In genomic region chr15:18888912-18889311, GRCm38 (mm10) we compare ENCODE assay signal across 19 mouse cellular contexts.
"Had no signal": no experiment of that assay in that cellular context is flagged by ENCODE, and none has a peak within 500 bp of the region (broad histone marks: within the 10 kb centered on the region; RNA-seq: fewer than 3 reads in every experiment).

No protein-coding gene starts in this region.

- H3K27ac ChIP-seq: kidney, embryonic 15.5 days; liver, embryonic 13.5 days; midbrain, embryonic 12.5 days; neural tube, embryonic 13.5 days; stomach, postnatal 0 days had no signal

- H3K4me3 ChIP-seq: kidney, embryonic 15.5 days; liver, embryonic 13.5 days; midbrain, embryonic 12.5 days; myocyte; neural tube, embryonic 13.5 days had no signal

- H3K27me3 ChIP-seq: kidney, embryonic 15.5 days; liver, embryonic 13.5 days; midbrain, embryonic 12.5 days; neural tube, embryonic 13.5 days had no signal

- H3K9me3 ChIP-seq: kidney, embryonic 15.5 days; liver, embryonic 13.5 days; midbrain, embryonic 12.5 days; neural tube, embryonic 13.5 days had no signal

- DNase-seq: kidney, adult 8-10 months; kidney, postnatal 10 days; kidney, postnatal 36 days; liver, embryonic 13.5 days; lung, adult 2 months; lung, postnatal 14 days; lung, postnatal 4 days; right cerebral cortex, adult 18-20 months; right cerebral cortex, postnatal 14 days; right cerebral cortex, postnatal 4 days; thymus, adult 2 months; thymus, postnatal 14 days; thymus, postnatal 4 days had no signal

- H3K4me1 ChIP-seq: kidney, embryonic 15.5 days; liver, embryonic 13.5 days; midbrain, embryonic 12.5 days; neural tube, embryonic 13.5 days had no signal

- H3K36me3 ChIP-seq: kidney, embryonic 15.5 days; liver, embryonic 13.5 days; midbrain, embryonic 12.5 days; neural tube, embryonic 13.5 days had no signal

- ATAC-seq: intestine, postnatal 0 days had no signal

- H3K9ac ChIP-seq: kidney, embryonic 15.5 days; liver, embryonic 13.5 days; midbrain, embryonic 12.5 days; neural tube, embryonic 13.5 days had no signal
